In the genomic region with DNA sequence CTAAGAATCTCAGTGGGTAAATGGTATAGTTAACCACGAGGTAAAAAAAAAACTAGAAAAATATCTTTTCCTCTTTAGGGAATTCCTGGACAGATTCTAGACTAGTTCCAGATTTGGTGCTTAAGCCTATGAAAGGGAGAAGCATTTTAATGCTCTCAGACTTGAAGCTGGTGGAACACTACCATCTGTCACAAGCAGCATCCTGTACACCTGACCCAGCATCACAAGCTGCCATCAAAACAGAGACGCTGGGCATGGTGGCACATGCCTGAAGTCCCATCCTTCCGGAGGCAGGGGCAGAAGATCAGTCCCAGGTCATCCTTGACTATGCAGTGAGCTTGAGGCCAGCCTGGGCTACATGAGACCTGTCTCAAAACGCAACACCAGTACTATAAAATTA, we compare ENCODE assay signal across 22 mouse cellular contexts.
DNase-seq lines count a peak whose midpoint lies in the region; ATAC-seq lines count a peak whose summit lies in the region.
"Had no signal": no experiment of that assay in that cellular context is flagged by ENCODE, and none has a peak within 500 bp of the region (broad histone marks: within the 10 kb centered on the region; RNA-seq: fewer than 3 reads in every experiment).

No protein-coding gene starts in this region.

- no peaks in the 10 kb centered on the region for H3K4me1 ChIP-seq in heart, embryonic 11.5 days (ENCODE audit: control insufficient read depth, insufficient read depth, low read length)
- no peaks in the 10 kb centered on the region for H3K4me1 ChIP-seq in forebrain, embryonic 14.5 days (ENCODE audit: control insufficient read depth, insufficient read depth, low read length)
- H3K4me1 ChIP-seq: embryonic facial prominence, embryonic 12.5 days; forebrain, embryonic 12.5 days; heart, embryonic 10.5 days; hindbrain, embryonic 13.5 days had no signal

- no peak for DNase-seq in frontal cortex, postnatal 14 days (ENCODE audit: low spot score in 2 of 2)
- peak; percentile 42 for DNase-seq in cerebellum, adult 11-12 months
- DNase-seq in cerebellum, adult 9-10 months, result peak; percentile 56
- peak; percentile 50 to 68 for DNase-seq in cerebellum, postnatal 25 days
- DNase-seq in gastrocnemius, postnatal 10 days, result no peak
- DNase-seq in forebrain, embryonic 14.5 days (ENCODE audit: low spot score), result no peak
- DNase-seq: adrenal gland, postnatal 14 days; forebrain, postnatal 0 days; heart, adult 18-20 months; heart, postnatal 14 days; kidney, adult 11 months; kidney, adult 9 months had no signal

- no peaks in the 10 kb centered on the region for H3K27me3 ChIP-seq in heart, embryonic 11.5 days (ENCODE audit: control insufficient read depth, insufficient read depth, low read length)
- no peaks in the 10 kb centered on the region for H3K27me3 ChIP-seq in forebrain, embryonic 14.5 days (replicated peaks; ENCODE audit: control insufficient read depth, insufficient read depth, low read length)
- H3K27me3 ChIP-seq: embryonic facial prominence, embryonic 12.5 days; forebrain, embryonic 12.5 days; heart, embryonic 15.5 days; hindbrain, embryonic 13.5 days had no signal

- WGBS in heart, embryonic 11.5 days (ENCODE audit: insufficient replicate concordance), result 84% methylated on average over 4 of the region's 4 CpGs
- 87% methylated on average over 4 of the region's 4 CpGs for WGBS in forebrain, embryonic 14.5 days

- no peaks in the 10 kb centered on the region for H3K36me3 ChIP-seq in heart, embryonic 11.5 days (ENCODE audit: control insufficient read depth, insufficient read depth, low read length)
- no peaks in the 10 kb centered on the region for H3K36me3 ChIP-seq in forebrain, embryonic 14.5 days (ENCODE audit: control insufficient read depth, insufficient read depth, low read length)
- H3K36me3 ChIP-seq: embryonic facial prominence, embryonic 12.5 days; forebrain, embryonic 12.5 days; heart, embryonic 10.5 days; heart, embryonic 15.5 days; hindbrain, embryonic 13.5 days had no signal

- peak; percentile 55; the same call in 1 of the 2 replicates for ATAC-seq in frontal cortex, adult (ENCODE audit: low TSS enrichment)
- no peak for ATAC-seq in heart, embryonic 11.5 days (replicated peaks; ENCODE audit: insufficient number of reproducible peaks, low FRiP score, low TSS enrichment)
- ATAC-seq in forebrain, embryonic 14.5 days, result no peak
- ATAC-seq: activated CD4-positive, CD25-positive, alpha-beta regulatory T cell, adult 4 months; forebrain, postnatal 0 days; hindbrain, postnatal 0 days; Patski had no signal

- H3K4me3 ChIP-seq in heart, embryonic 11.5 days (ENCODE audit: low read depth, low read length), result no peak overlapping the region
- no peak overlapping the region for H3K4me3 ChIP-seq in forebrain, embryonic 14.5 days (ENCODE audit: low read depth, low read length)
- H3K4me3 ChIP-seq: embryonic facial prominence, embryonic 12.5 days; forebrain, embryonic 12.5 days; heart, embryonic 10.5 days; heart, embryonic 15.5 days; hindbrain, embryonic 13.5 days had no signal

- no peak overlapping the region for H3K27ac ChIP-seq in heart, embryonic 11.5 days (ENCODE audit: low read depth, low read length)
- H3K27ac ChIP-seq in forebrain, embryonic 14.5 days (ENCODE audit: low read depth, low read length), result no peak overlapping the region
- H3K27ac ChIP-seq: embryonic facial prominence, embryonic 12.5 days; forebrain, embryonic 12.5 days; heart, embryonic 10.5 days; heart, embryonic 15.5 days; hindbrain, embryonic 13.5 days; hindbrain, postnatal 0 days had no signal

- no peaks in the 10 kb centered on the region for H3K9me3 ChIP-seq in heart, embryonic 11.5 days (replicated peaks; ENCODE audit: control insufficient read depth, low read length)
- no peaks in the 10 kb centered on the region for H3K9me3 ChIP-seq in forebrain, embryonic 14.5 days (replicated peaks; ENCODE audit: control insufficient read depth, low read length)
- H3K9me3 ChIP-seq: embryonic facial prominence, embryonic 12.5 days; forebrain, embryonic 12.5 days; heart, embryonic 10.5 days; heart, embryonic 15.5 days; hindbrain, embryonic 13.5 days had no signal

- no peak overlapping the region for H3K4me2 ChIP-seq in heart, embryonic 11.5 days
- H3K4me2 ChIP-seq in forebrain, embryonic 14.5 days (ENCODE audit: low read length), result no peak overlapping the region
- H3K4me2 ChIP-seq: embryonic facial prominence, embryonic 12.5 days; forebrain, embryonic 12.5 days; heart, embryonic 15.5 days; hindbrain, embryonic 13.5 days had no signal

- no peak overlapping the region for H3K9ac ChIP-seq in heart, embryonic 11.5 days (ENCODE audit: low read depth, low read length)
- H3K9ac ChIP-seq in forebrain, embryonic 14.5 days (ENCODE audit: low read length), result no peak overlapping the region
- H3K9ac ChIP-seq: embryonic facial prominence, embryonic 12.5 days; forebrain, embryonic 12.5 days; forebrain, postnatal 0 days; heart, embryonic 15.5 days; hindbrain, embryonic 13.5 days had no signal

Comparison
In these comparisons a context has a peak if more than half of its experiments do, and no peak if none do; other contexts are left out.
1. DNase-seq: peak in cerebellum, adult 11-12 months (single experiment), cerebellum, adult 9-10 months (single experiment) and cerebellum, postnatal 25 days (2 of 2); none in frontal cortex, postnatal 14 days (0 of 2), gastrocnemius, postnatal 10 days (single experiment) and forebrain, embryonic 14.5 days (single experiment).